Mouse (Mus musculus) hindbrain, embryonic 11.5 days (tissue): ENCODE results near the gene Rabl2. TPM values are rescaled to one million over a fixed set of nuclear protein-coding genes. Genes with fewer than 3 reads are reported as not detected.

Experiments used
- ATAC-seq: fragments of 200-750 bp; cut with Nextera tagmentation; 2 replicates; pipeline ENCODE4 v1.8.0; 2017; ENCODE audit warnings: mild to moderate bottlenecking, moderate TSS enrichment, moderate library complexity; ENCODE audit not compliant: low FRiP score
- DNase-seq: peaks from one replicate; pipeline ENCODE4 v3.0.0-alpha.2; 2015; ENCODE audit warnings: low spot score
- H3K27ac ChIP-seq: fragments of 300-500 bp; sonication (generic); 2 replicates; pipeline ENCODE4 v1.5.1; 2014; ENCODE audit warnings: mild to moderate bottlenecking, low read depth, low read length
- H3K27me3 ChIP-seq: fragments of 300-500 bp; sonication (generic); 2 replicates; pipeline ENCODE4 v1.6.1; 2014; ENCODE audit warnings: mild to moderate bottlenecking, low read length, moderate library complexity, mixed read lengths; ENCODE audit not compliant: control insufficient read depth, insufficient read depth
- H3K36me3 ChIP-seq: fragments of 300-500 bp; sonication (generic); 2 replicates; pipeline ENCODE4 v1.6.1; 2014; ENCODE audit warnings: mild to moderate bottlenecking, low read length, moderate library complexity, mixed read lengths; ENCODE audit not compliant: control insufficient read depth, insufficient read depth
- H3K4me1 ChIP-seq: fragments of 300-500 bp; sonication (generic); replicated peaks from 2 replicates; pipeline ENCODE4 v1.6.1; 2014; ENCODE audit warnings: low read length, mixed read lengths; ENCODE audit not compliant: control insufficient read depth, insufficient read depth
- H3K4me2 ChIP-seq: fragments of 300-500 bp; sonication (generic); replicated peaks from 2 replicates; pipeline ENCODE4 v1.6.1; 2014; ENCODE audit warnings: mild to moderate bottlenecking, low read depth, low read length
- H3K4me3 ChIP-seq: fragments of 300-500 bp; sonication (generic); 2 replicates; pipeline ENCODE4 v1.5.1; 2014; ENCODE audit warnings: low read depth, low read length
- H3K9ac ChIP-seq: fragments of 300-500 bp; sonication (generic); 2 replicates; pipeline ENCODE4 v1.6.1; 2014; ENCODE audit warnings: low read depth, low read length
- H3K9me3 ChIP-seq: fragments of 300-500 bp; sonication (generic); 2 replicates; pipeline ENCODE4 v1.6.1; 2016; ENCODE audit warnings: low read length; ENCODE audit not compliant: control insufficient read depth
- WGBS: fragments of 180-500 bp; shearing (Covaris S2); extraction: QIAGEN DNeasy Blood & Tissue Kit; methylation state at CpG from one replicate; pipeline ENCODE4 v1.1.7; 2014; 5-methylcytosine and 5-hydroxymethylcytosine counted together
- polyA plus RNA-seq: library from polyadenylated mRNA; unstranded; fragments of >200 nt; fragmentation: Nextera tagmentation; extraction: Ambion mirVana; gene quantifications from 2 replicates; pipeline ENCODE4 v1.2.1, GENCODE M21; 2014

The Rabl2 gene
- polyA plus RNA-seq, 1 experiment from 2014 or later, result 91.0 TPM

GRCm38 (mm10) chr15:89557179-89557995 is 34.3 kb downstream of the Rabl2 start:
- ATAC-seq, result no peak
- H3K9me3 ChIP-seq, result no peaks in the 10 kb centered on the region
- peak overlapping the region; percentile 16; the same call in 1 of the 2 replicates for H3K9ac ChIP-seq
- no peak overlapping the region for H3K27ac ChIP-seq
- H3K4me1 ChIP-seq, result peaks cover 11% of the 10 kb centered on the region; the same call in 1 of the 2 replicates
- no peak for DNase-seq
- no peaks in the 10 kb centered on the region for H3K36me3 ChIP-seq
- H3K27me3 ChIP-seq, result peaks cover 34% of the 10 kb centered on the region
- peak overlapping the region; percentile 17; the same call in 1 of the 2 replicates for H3K4me3 ChIP-seq
- peak overlapping the region; percentile 45 for H3K4me2 ChIP-seq
- WGBS, result 7% methylated on average over 33 of the region's 40 CpGs

GRCm38 (mm10) chr15:89556401-89557178 is 35.1 kb downstream of the Rabl2 start:
- Histone ChIP-seq H3K4me3 (peak overlapping the region; percentile 2; the same call in 1 of the 2 replicates), H3K9ac (peak overlapping the region; percentile 16), H3K4me1 (peaks cover 11% of the 10 kb centered on the region; the same call in 1 of the 2 replicates), H3K27me3 (peaks cover 34% of the 10 kb centered on the region), H3K27ac (no peak overlapping the region), H3K36me3 (no peaks in the 10 kb centered on the region), H3K4me2 (peak overlapping the region; percentile 36), H3K9me3 (no peaks in the 10 kb centered on the region)
- peak; percentile 57 for DNase-seq
- WGBS, result 25% methylated on average over 23 of the region's 23 CpGs
- ATAC-seq, result peak; percentile 64

- Histone ChIP-seq H3K27me3 (peaks cover 34% of the 10 kb centered on the region), H3K9ac (no peak overlapping the region), H3K4me2 (no peak overlapping the region), H3K27ac (no peak overlapping the region), H3K36me3 (no peaks in the 10 kb centered on the region), H3K4me1 (peaks cover 11% of the 10 kb centered on the region; the same call in 1 of the 2 replicates), H3K4me3 (no peak overlapping the region), H3K9me3 (no peaks in the 10 kb centered on the region)
- DNase-seq (no peak), ATAC-seq (no peak)
- WGBS, result 84% methylated on average over 6 of the region's 6 CpGs
These were observed 36.1 kb downstream of the Rabl2 start for GRCm38 (mm10) chr15:89555591-89555990.

- H3K27ac ChIP-seq, result no peak overlapping the region
- H3K27me3 ChIP-seq, result peaks cover 15% of the 10 kb centered on the region
- H3K4me3 ChIP-seq, result no peak overlapping the region
- DNase-seq (no peak), ATAC-seq (no peak)
- WGBS, result 76% methylated on average over 1 of the region's 1 CpGs
- H3K9me3 ChIP-seq, result no peaks in the 10 kb centered on the region
- H3K4me1 ChIP-seq, result peaks cover 3% of the 10 kb centered on the region
- no peak overlapping the region for H3K9ac ChIP-seq
- no peak overlapping the region for H3K4me2 ChIP-seq
- no peaks in the 10 kb centered on the region for H3K36me3 ChIP-seq
These were observed 40.0 kb downstream of the Rabl2 start for GRCm38 (mm10) chr15:89551733-89552132.

GRCm38 (mm10) chr15:89550506-89550905 is 41.2 kb downstream of the Rabl2 start:
- H3K9ac ChIP-seq, result no peak overlapping the region
- 92% methylated on average over 8 of the region's 8 CpGs for WGBS
- H3K27me3 ChIP-seq, result peaks cover 8% of the 10 kb centered on the region
- no peaks in the 10 kb centered on the region; the same call in none of the 2 replicates for H3K4me1 ChIP-seq
- H3K27ac ChIP-seq, result no peak overlapping the region
- no peak for DNase-seq
- H3K4me3 ChIP-seq, result no peak overlapping the region
- no peaks in the 10 kb centered on the region for H3K9me3 ChIP-seq
- H3K36me3 ChIP-seq, result no peaks in the 10 kb centered on the region
- no peak for ATAC-seq
- H3K4me2 ChIP-seq, result no peak overlapping the region

GRCm38 (mm10) chr15:89548837-89549236 is 42.9 kb downstream of the Rabl2 start:
- Histone ChIP-seq H3K36me3 (no peaks in the 10 kb centered on the region), H3K4me3 (no peak overlapping the region), H3K4me2 (peak overlapping the region; percentile 59; the same call in 1 of the 2 replicates), H3K27ac (no peak overlapping the region), H3K27me3 (peaks cover 8% of the 10 kb centered on the region), H3K4me1 (no peaks in the 10 kb centered on the region; the same call in none of the 2 replicates), H3K9ac (no peak overlapping the region), H3K9me3 (no peaks in the 10 kb centered on the region)
- 31% methylated on average over 10 of the region's 11 CpGs for WGBS
- no peak for DNase-seq
- ATAC-seq, result peak; percentile 41; the same call in 1 of the 2 replicates

- peak; percentile 75 for DNase-seq
- Histone ChIP-seq H3K27me3 (peaks cover 8% of the 10 kb centered on the region), H3K36me3 (no peaks in the 10 kb centered on the region), H3K4me3 (peak overlapping the region; percentile 34), H3K4me2 (peak overlapping the region; percentile 59), H3K27ac (no peak overlapping the region), H3K4me1 (no peaks in the 10 kb centered on the region; the same call in none of the 2 replicates), H3K9me3 (no peaks in the 10 kb centered on the region), H3K9ac (peak overlapping the region; percentile 55)
- ATAC-seq, result peak; percentile 88
- WGBS, result 10% methylated on average over 58 of the region's 58 CpGs
These were observed 43.7 kb downstream of the Rabl2 start for GRCm38 (mm10) chr15:89547824-89548601.

- H3K4me3 ChIP-seq, result peak overlapping the region; percentile 34
- DNase-seq (no peak), ATAC-seq (no peak)
- H3K9ac ChIP-seq, result peak overlapping the region; percentile 55; the same call in 1 of the 2 replicates
- 55% methylated on average over 8 of the region's 8 CpGs for WGBS
- H3K27me3 ChIP-seq, result peaks cover 8% of the 10 kb centered on the region
- no peaks in the 10 kb centered on the region for H3K9me3 ChIP-seq
- H3K4me2 ChIP-seq, result peak overlapping the region; percentile 59
- H3K4me1 ChIP-seq, result no peaks in the 10 kb centered on the region; the same call in none of the 2 replicates
- no peaks in the 10 kb centered on the region for H3K36me3 ChIP-seq
- no peak overlapping the region for H3K27ac ChIP-seq
These were observed 44.4 kb downstream of the Rabl2 start for GRCm38 (mm10) chr15:89547321-89547720.
